Mouse (Mus musculus) G1E (cell line): Measurements from ENCODE around the gene Il4ra.

Experiments used
- CTCF ChIP-seq: IDR thresholded peaks from 2 replicates; pipeline ENCODE4 v1.5.1; 2012; ENCODE audit warnings: low read depth, low read length, inconsistent platforms, mixed read lengths
- GATA1 ChIP-seq: IDR thresholded peaks from 2 replicates; pipeline ENCODE4 v1.6.1; 2012; ENCODE audit warnings: borderline replicate concordance, low read length, inconsistent platforms, mixed read lengths
- POLR2AphosphoS5 ChIP-seq: IDR thresholded peaks from 2 replicates; pipeline ENCODE4 v1.6.1; 2012; ENCODE audit warnings: low read depth, low read length, inconsistent platforms; ENCODE audit not compliant: insufficient replicate concordance

DNA sequence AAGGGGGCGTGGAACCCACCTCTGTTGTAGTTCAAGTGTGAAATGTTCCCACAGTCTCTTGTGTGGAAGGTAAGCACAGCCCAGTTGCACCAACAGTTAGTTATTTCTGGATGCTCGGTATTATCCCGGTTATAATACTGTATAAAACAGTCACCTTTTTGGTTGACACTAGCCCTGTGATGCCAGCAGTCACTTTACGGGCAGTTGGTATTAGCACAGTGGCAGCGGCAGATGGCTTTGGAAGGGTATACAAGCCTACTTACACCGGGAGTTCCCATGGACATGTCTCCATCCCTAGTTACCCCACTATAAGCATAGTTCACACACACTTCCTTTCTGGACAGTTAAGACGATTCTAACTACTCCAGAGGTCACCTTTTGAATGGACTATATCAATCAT lies 6.6 kb upstream of the Il4ra start:
- no peak for TF ChIP-seq CTCF
- no peak for TF ChIP-seq GATA1
- no peak for TF ChIP-seq POLR2AphosphoS5
